19 mouse cellular contexts compared by ENCODE assay signal in the genomic region with DNA sequence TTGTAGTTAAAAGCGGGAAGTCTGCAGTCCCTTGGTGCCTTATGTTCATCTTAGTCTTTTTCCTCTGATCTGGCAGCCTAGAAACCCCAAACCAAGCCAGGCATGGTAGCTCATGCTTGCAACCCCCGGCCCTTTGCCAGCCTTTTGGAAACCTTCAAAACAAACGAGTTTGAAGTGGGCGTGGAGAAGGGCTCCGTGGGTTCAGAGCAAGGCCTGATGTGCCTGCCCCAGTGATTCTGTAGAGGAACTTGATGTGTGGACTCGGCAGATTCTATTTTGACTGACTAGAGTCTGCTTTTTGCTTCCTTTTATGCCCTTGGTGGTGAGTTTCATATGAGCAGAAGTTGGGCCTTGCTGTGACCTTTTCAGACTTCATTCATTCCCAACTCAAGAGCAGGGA. TPM values are rescaled to one million over a fixed set of nuclear protein-coding genes. Genes with fewer than 3 reads are reported as not detected.
DNase-seq lines count a peak whose midpoint lies in the region; ATAC-seq and TF ChIP-seq lines count a peak whose summit lies in the region.
"Had no signal": no experiment of that assay in that cellular context is flagged by ENCODE, and none has a peak within 500 bp of the region (broad histone marks: within the 10 kb centered on the region; RNA-seq: fewer than 3 reads in every experiment).

No protein-coding gene starts in this region.

- peaks cover 12% of the 10 kb centered on the region for H3K4me1 ChIP-seq in midbrain, embryonic 11.5 days (ENCODE audit: control insufficient read depth, insufficient read depth, low read length)
- peaks cover 12% of the 10 kb centered on the region for H3K4me1 ChIP-seq in midbrain, embryonic 15.5 days
- H3K4me1 ChIP-seq in embryonic facial prominence, embryonic 10.5 days = peaks cover 40% of the 10 kb centered on the region
- H3K4me1 ChIP-seq in thymus, adult 2 months (replicated peaks; ENCODE audit: control insufficient read depth, insufficient read depth, low read length) = peaks cover 14% of the 10 kb centered on the region

- no peak overlapping the region for H3K27ac ChIP-seq in midbrain, embryonic 11.5 days (ENCODE audit: low read depth, low read length)
- no peak overlapping the region for H3K27ac ChIP-seq in midbrain, embryonic 15.5 days
- H3K27ac ChIP-seq in embryonic facial prominence, embryonic 10.5 days (replicated peaks) = 0 out of 2 replicates have a peak overlapping the region, but pooled peaks have one; percentile 37
- H3K27ac ChIP-seq in thymus, adult 2 months (ENCODE audit: control insufficient read depth, insufficient read depth, low read length) = no peak overlapping the region
- H3K27ac ChIP-seq: forebrain, embryonic 13.5 days; heart, embryonic 15.5 days; limb, embryonic 12.5 days; liver, embryonic 15.5 days; midbrain, embryonic 10.5 days had no signal

- DNase-seq in heart, adult 8-10 months (ENCODE audit: low spot score) = peak; percentile 28
- no peak for DNase-seq in heart, postnatal 4 days
- peak; percentile 41 for DNase-seq in midbrain, embryonic 11.5 days (ENCODE audit: low spot score, missing footprints)
- no peak for DNase-seq in embryonic facial prominence, embryonic 10.5 days (ENCODE audit: low spot score)
- peak; percentile 64 to 69 for DNase-seq in spleen, postnatal 36 days (ENCODE audit: low spot score in 2 of 2)
- DNase-seq in thymus, adult 2 months = no peak
- no peak for DNase-seq in retina, embryonic 14.5 days (ENCODE audit: low spot score)
- DNase-seq: adrenal gland, postnatal 10 days; cerebellum, adult 9-10 months; kidney, adult 8-10 months; kidney, postnatal 36 days; layer of hippocampus, postnatal 36 days; thymus, postnatal 4 days had no signal

- no peak overlapping the region for H3K4me2 ChIP-seq in midbrain, embryonic 11.5 days
- no peak overlapping the region for H3K4me2 ChIP-seq in midbrain, embryonic 15.5 days
- H3K4me2 ChIP-seq: forebrain, embryonic 13.5 days; heart, embryonic 15.5 days; limb, embryonic 12.5 days; liver, embryonic 15.5 days had no signal

- H3K4me3 ChIP-seq in midbrain, embryonic 11.5 days (ENCODE audit: low read depth, low read length) = no peak overlapping the region
- H3K4me3 ChIP-seq in midbrain, embryonic 15.5 days = no peak overlapping the region
- no peak overlapping the region for H3K4me3 ChIP-seq in embryonic facial prominence, embryonic 10.5 days
- H3K4me3 ChIP-seq in thymus, adult 2 months (ENCODE audit: control insufficient read depth, insufficient read depth, low read length) = no peak overlapping the region
- H3K4me3 ChIP-seq: forebrain, embryonic 13.5 days; heart, embryonic 15.5 days; limb, embryonic 12.5 days; liver, embryonic 15.5 days; midbrain, embryonic 10.5 days had no signal

- no peak for ATAC-seq in midbrain, embryonic 11.5 days (ENCODE audit: low FRiP score)
- ATAC-seq in midbrain, embryonic 15.5 days (replicated peaks) = no peak
- ATAC-seq: forebrain, embryonic 13.5 days had no signal

- no peaks in the 10 kb centered on the region for H3K9me3 ChIP-seq in midbrain, embryonic 11.5 days (ENCODE audit: control insufficient read depth, low read length)
- no peaks in the 10 kb centered on the region for H3K9me3 ChIP-seq in midbrain, embryonic 15.5 days
- H3K9me3 ChIP-seq in embryonic facial prominence, embryonic 10.5 days = no peaks in the 10 kb centered on the region
- H3K9me3 ChIP-seq: forebrain, embryonic 13.5 days; heart, embryonic 15.5 days; limb, embryonic 12.5 days; liver, embryonic 15.5 days; midbrain, embryonic 10.5 days had no signal

- H3K27me3 ChIP-seq in midbrain, embryonic 11.5 days (ENCODE audit: control insufficient read depth, insufficient read depth, low read length) = peaks cover 22% of the 10 kb centered on the region
- H3K27me3 ChIP-seq in midbrain, embryonic 15.5 days (replicated peaks) = peaks cover 29% of the 10 kb centered on the region
- peaks cover 45% of the 10 kb centered on the region for H3K27me3 ChIP-seq in embryonic facial prominence, embryonic 10.5 days (replicated peaks; ENCODE audit: low read depth, poor library complexity, severe bottlenecking)
- H3K27me3 ChIP-seq in thymus, adult 2 months (ENCODE audit: control insufficient read depth, insufficient read depth, low read length) = no peaks in the 10 kb centered on the region
- H3K27me3 ChIP-seq: heart, embryonic 15.5 days had no signal

- no peak for TF ChIP-seq POLR2A in thymus, adult 2 months (IDR thresholded peaks at IDR 0.05; ENCODE audit: control insufficient read depth, extremely low read depth, insufficient read depth, low read length, poor library complexity)

- no peak for TF ChIP-seq CTCF in thymus, adult 2 months (IDR thresholded peaks at IDR 0.05; ENCODE audit: borderline replicate concordance, control insufficient read depth, extremely low read depth, insufficient read depth, low read length, poor library complexity)

- no peak overlapping the region for H3K9ac ChIP-seq in midbrain, embryonic 11.5 days (ENCODE audit: low read length)
- H3K9ac ChIP-seq in midbrain, embryonic 15.5 days = no peak overlapping the region
- H3K9ac ChIP-seq: forebrain, embryonic 13.5 days; heart, embryonic 15.5 days; limb, embryonic 12.5 days; liver, embryonic 15.5 days had no signal

- no peaks in the 10 kb centered on the region for H3K36me3 ChIP-seq in midbrain, embryonic 11.5 days (ENCODE audit: control insufficient read depth, insufficient read depth, low read length)
- no peaks in the 10 kb centered on the region for H3K36me3 ChIP-seq in midbrain, embryonic 15.5 days (replicated peaks)
- H3K36me3 ChIP-seq in embryonic facial prominence, embryonic 10.5 days (replicated peaks) = no peaks in the 10 kb centered on the region
- no peaks in the 10 kb centered on the region for H3K36me3 ChIP-seq in thymus, adult 2 months (ENCODE audit: control insufficient read depth, insufficient read depth, low read length)
- H3K36me3 ChIP-seq: heart, embryonic 15.5 days; limb, embryonic 12.5 days; liver, embryonic 15.5 days; midbrain, embryonic 10.5 days had no signal

- 74% methylated on average over 6 of the region's 6 CpGs for WGBS in midbrain, embryonic 11.5 days
- WGBS in midbrain, embryonic 15.5 days = 68% methylated on average over 6 of the region's 6 CpGs
- 56% methylated on average over 6 of the region's 6 CpGs for WGBS in embryonic facial prominence, embryonic 10.5 days
- whole genome bisulfite sequencing in thymus, adult 2 months = 17% methylated on average over 6 of the region's 6 CpGs

RNA-seq across cellular contexts. Expression of gene Etv5, which starts 5.3 kb away (rescaled TPM):
- total RNA-seq in heart, adult 8-10 months (2022) = 1 to 10 TPM; 8.8 to 9.8 (median 9.3) TPM
- total RNA-seq in heart, postnatal 4 days (2021) = 10 to 100 TPM; 11.6 to 14.5 TPM
- 10.1 and 13.4 TPM in 2 replicates for polyA plus RNA-seq in midbrain, embryonic 11.5 days (2014; fragmentation: Nextera tagmentation; extraction: Ambion mirVana)
- polyA plus RNA-seq in midbrain, embryonic 15.5 days (2015; fragmentation: Nextera tagmentation; extraction: Ambion mirVana) = 14.5 and 17.6 TPM in 2 replicates
- 56.2 and 56.7 TPM in 2 replicates for polyA plus RNA-seq in embryonic facial prominence, embryonic 10.5 days (2016; fragmentation: Nextera tagmentation; extraction: Ambion mirVana)
- polyA plus RNA-seq in thymus, adult 2 months (2012; rRNA removed) = 7.3 and 8.6 TPM in 2 replicates

Comparison
In these comparisons a context has a peak if more than half of its experiments do, and no peak if none do; other contexts are left out.
1. DNase-seq: peak in heart, adult 8-10 months (single experiment), midbrain, embryonic 11.5 days (single experiment) and spleen, postnatal 36 days (2 of 2); none in heart, postnatal 4 days (single experiment), embryonic facial prominence, embryonic 10.5 days (single experiment), thymus, adult 2 months (single experiment) and retina, embryonic 14.5 days (single experiment).